Mouse (Mus musculus) myocyte (in vitro differentiated cells): ENCODE results near the gene Fbxo3. TPM values are rescaled to one million over a fixed set of nuclear protein-coding genes. Genes with fewer than 3 reads are reported as not detected.
"Not testable (repeated sequence)": the region's sequence is repeated elsewhere in the genome, so short reads cannot be mapped to it uniquely, and the experiment has no call there.

ENCODE experiments used
- H3K27me3 ChIP-seq: one replicate; pipeline ENCODE4 v1.6.1; 2011; ENCODE audit not compliant: control insufficient read depth, insufficient read depth, insufficient read length
- H3K36me3 ChIP-seq: one replicate; pipeline ENCODE4 v1.6.1; 2011; ENCODE audit not compliant: control insufficient read depth, insufficient read depth
- H3K4me2 ChIP-seq: one replicate; pipeline ENCODE4 v1.6.1; 2011; ENCODE audit warnings: low read depth, control low read depth
- H3K4me3 ChIP-seq: one replicate; pipeline ENCODE4 v1.5.1; 2011; ENCODE audit warnings: mild to moderate bottlenecking, control low read depth, moderate library complexity
- H3K79me2 ChIP-seq: one replicate; pipeline ENCODE4 v1.6.1; 2011; ENCODE audit not compliant: control insufficient read depth, insufficient read depth
- H3ac ChIP-seq: one replicate; pipeline ENCODE4 v1.6.1; 2011; ENCODE audit not compliant: control insufficient read depth, insufficient read length
- CEBPB ChIP-seq: IDR thresholded peaks from 2 replicates; pipeline ENCODE4 v1.6.1; 2011; ENCODE audit warnings: mild to moderate bottlenecking, moderate library complexity; ENCODE audit not compliant: poor library complexity, insufficient read depth, severe bottlenecking
- E2F4 ChIP-seq: IDR thresholded peaks from one replicate; pipeline ENCODE4 v1.6.1; 2011; ENCODE audit warnings: mild to moderate bottlenecking, control low read depth, moderate library complexity; ENCODE audit not compliant: insufficient read depth
- MAX ChIP-seq: IDR thresholded peaks from one replicate; pipeline ENCODE4 v1.6.1; 2011; ENCODE audit warnings: low read depth, mild to moderate bottlenecking, control low read depth
- MYOD1 ChIP-seq, 3 experiments: IDR thresholded peaks; one replicate each; pipeline ENCODE4 v1.6.1; 2011; ENCODE audit warnings: control low read depth in 2 of 3, low read depth in 2 of 3, mild to moderate bottlenecking in 2 of 3, moderate library complexity in 1 of 3; ENCODE audit not compliant: insufficient read length in 2 of 3, control insufficient read depth in 1 of 3
- MYOG ChIP-seq, 3 experiments: IDR thresholded peaks; one replicate each; pipeline ENCODE4 v1.6.1; 2011; ENCODE audit warnings: control low read depth in 2 of 3, low read depth in 2 of 3, mild to moderate bottlenecking in 2 of 3; ENCODE audit not compliant: insufficient read length in 2 of 3, control insufficient read depth in 1 of 3, insufficient read depth in 1 of 3
- POLR2A ChIP-seq: IDR thresholded peaks from one replicate; pipeline ENCODE4 v1.6.1; 2011; ENCODE audit warnings: low read depth, mild to moderate bottlenecking, control low read depth, moderate library complexity; ENCODE audit not compliant: insufficient read length
- POLR2AphosphoS2 ChIP-seq: IDR thresholded peaks from one replicate; pipeline ENCODE4 v1.6.1; 2011; ENCODE audit warnings: low read depth, control low read depth; ENCODE audit not compliant: insufficient read length
- REST ChIP-seq: IDR thresholded peaks from one replicate; pipeline ENCODE4 v1.6.1; 2011; ENCODE audit warnings: mild to moderate bottlenecking, control low read depth, moderate library complexity; ENCODE audit not compliant: insufficient read depth, insufficient read length
- SRF ChIP-seq: IDR thresholded peaks from one replicate; pipeline ENCODE4 v1.6.1; 2011; ENCODE audit warnings: low read depth; ENCODE audit not compliant: control insufficient read depth, insufficient read length
- TCF12 ChIP-seq: IDR thresholded peaks from one replicate; pipeline ENCODE4 v1.6.1; 2011; ENCODE audit warnings: mild to moderate bottlenecking, control low read depth; ENCODE audit not compliant: poor library complexity, insufficient read depth, severe bottlenecking
- TCF3 ChIP-seq: IDR thresholded peaks from one replicate; pipeline ENCODE4 v1.6.1; 2011; ENCODE audit warnings: low read depth, control low read depth; ENCODE audit not compliant: insufficient read length
- USF1 ChIP-seq: IDR thresholded peaks from one replicate; pipeline ENCODE4 v1.6.1; 2011; ENCODE audit warnings: low read depth, mild to moderate bottlenecking, control low read depth, moderate library complexity
- polyA plus RNA-seq: library from polyadenylated mRNA; unstranded; fragments of >200 nt; fragmentation: generic; extraction: Trizol; gene quantifications from one replicate; pipeline ENCODE4 v1.2.1, GENCODE M21; 2012; ENCODE audit warnings: missing spikeins

Fbxo3 gene
- polyA plus RNA-seq, 1 experiment = 9.3 TPM

GRCm38 (mm10) chr2:104059786-104060185 is 32.3 kb downstream of the Fbxo3 start:
- Histone ChIP-seq H3K27me3 (no peaks in the 10 kb centered on the region), H3K4me2 (no peak overlapping the region), H3K36me3 (peaks cover 4% of the 10 kb centered on the region), H3ac (no peak overlapping the region), H3K4me3 (no peak overlapping the region), H3K79me2 (no peaks in the 10 kb centered on the region)
- TF ChIP-seq E2F4 (no peak), SRF (no peak), USF1 (no peak), TCF12 (no peak), POLR2A (no peak), MYOG (IDR thresholded peaks at IDR 0.05; ENCODE audit: control insufficient read depth in 1 of 3, insufficient read depth in 1 of 3, insufficient read length in 2 of 3, low read depth in 2 of 3) (no peak), REST (no peak), POLR2AphosphoS2 (no peak), CEBPB (no peak), MAX (no peak), TCF3 (no peak), MYOD1 (IDR thresholded peaks at IDR 0.05; ENCODE audit: control insufficient read depth in 1 of 3, insufficient read length in 2 of 3, low read depth in 2 of 3) (no peak)

- H3K79me2 ChIP-seq = no peaks in the 10 kb centered on the region
- no peak for TF ChIP-seq TCF12
- TF ChIP-seq E2F4 = no peak
- no peak for TF ChIP-seq POLR2AphosphoS2
- no peak for TF ChIP-seq MYOD1 (IDR thresholded peaks at IDR 0.05; ENCODE audit: control insufficient read depth in 1 of 3, insufficient read length in 2 of 3, low read depth in 2 of 3)
- TF ChIP-seq POLR2A = no peak
- TF ChIP-seq REST = no peak
- TF ChIP-seq MYOG (IDR thresholded peaks at IDR 0.05; ENCODE audit: control insufficient read depth in 1 of 3, insufficient read depth in 1 of 3, insufficient read length in 2 of 3, low read depth in 2 of 3) = no peak
- no peak for TF ChIP-seq SRF
- no peak for TF ChIP-seq TCF3
- no peak for TF ChIP-seq USF1
- TF ChIP-seq CEBPB = no peak
- no peak for TF ChIP-seq MAX
Observed at GRCm38 (mm10) chr2:104060996-104061395, 33.5 kb downstream of the Fbxo3 start.

DNA sequence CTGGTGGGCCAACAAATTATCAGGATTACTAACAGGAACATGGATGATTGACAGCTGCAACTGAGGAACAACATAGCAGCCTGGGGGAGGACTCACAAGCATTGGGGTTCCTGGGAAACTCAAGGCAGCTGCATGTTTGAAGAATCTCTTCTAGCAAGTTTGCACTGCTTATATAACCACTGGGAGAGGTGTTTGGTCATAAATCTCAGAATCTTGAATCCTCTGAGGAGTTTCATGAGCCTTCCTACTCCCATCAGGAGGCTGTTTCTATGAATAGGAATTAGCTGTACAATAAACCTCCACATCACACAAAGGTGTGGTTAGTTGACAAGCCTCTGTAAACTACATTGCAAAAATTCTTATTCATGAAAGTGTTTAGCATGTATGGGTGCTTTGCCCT is 35.1 kb downstream of the Fbxo3 start:
- Histone ChIP-seq H3K79me2 (no peaks in the 10 kb centered on the region), H3K36me3 (no peaks in the 10 kb centered on the region)

More at GRCm38 (mm10) chr2:104060996-104061395, 33.5 kb downstream of the Fbxo3 start:
- no peak overlapping the region for H3K4me2 ChIP-seq
- no peak overlapping the region for H3ac ChIP-seq
- H3K36me3 ChIP-seq = no peaks in the 10 kb centered on the region
- no peaks in the 10 kb centered on the region for H3K27me3 ChIP-seq
- H3K4me3 ChIP-seq = no peak overlapping the region

GRCm38 (mm10) chr2:104064152-104064551 is 36.6 kb downstream of the Fbxo3 start:
- TF ChIP-seq CEBPB (no peak), MYOD1 (IDR thresholded peaks at IDR 0.05; ENCODE audit: control insufficient read depth in 1 of 3, insufficient read length in 2 of 3, low read depth in 2 of 3) (no peak), TCF3 (no peak), MYOG (IDR thresholded peaks at IDR 0.05; ENCODE audit: control insufficient read depth in 1 of 3, insufficient read depth in 1 of 3, insufficient read length in 2 of 3, low read depth in 2 of 3) (no peak), E2F4 (no peak), MAX (no peak), REST (no peak), TCF12 (no peak), POLR2A (no peak), POLR2AphosphoS2 (no peak), USF1 (no peak), SRF (no peak)
- Histone ChIP-seq H3K79me2 (no peaks in the 10 kb centered on the region), H3ac (no peak overlapping the region), H3K36me3 (no peaks in the 10 kb centered on the region), H3K4me3 (no peak overlapping the region), H3K4me2 (no peak overlapping the region), H3K27me3 (no peaks in the 10 kb centered on the region)

More for the DNA sequence above, 35.1 kb downstream of the Fbxo3 start:
- Histone ChIP-seq H3ac (no peak overlapping the region), H3K4me3 (no peak overlapping the region), H3K4me2 (no peak overlapping the region), H3K27me3 (no peaks in the 10 kb centered on the region)
- no peak for TF ChIP-seq USF1
- peak in 1 of 3 experiments; percentile 20 for TF ChIP-seq MYOD1 (IDR thresholded peaks at IDR 0.05; ENCODE audit: control insufficient read depth in 1 of 3, insufficient read length in 2 of 3, low read depth in 2 of 3)

GRCm38 (mm10) chr2:104065526-104065925 is 38.0 kb downstream of the Fbxo3 start, which contains the start of gene Gm10912:
Gm10912 (plus strand) TSS chr2:104065826.
- H3K27me3 ChIP-seq, H3K36me3 ChIP-seq, H3K4me3 ChIP-seq, H3K4me2 ChIP-seq, H3K79me2 ChIP-seq, H3ac ChIP-seq: not testable (repeated sequence)

- not testable (repeated sequence) for H3K4me3 ChIP-seq, H3K27me3 ChIP-seq, H3K79me2 ChIP-seq, H3ac ChIP-seq, H3K36me3 ChIP-seq, H3K4me2 ChIP-seq
Observed at GRCm38 (mm10) chr2:104068450-104068849, 40.9 kb downstream of the Fbxo3 start, which contains the start of gene Gm10799. Gm10799 (minus strand) TSS chr2:104068550.
